Comparison of ENCODE assay signal across 8 mouse cellular contexts in genomic region chr8:126944781-126945691, GRCm38 (mm10). TPM values are rescaled to one million over a fixed set of nuclear protein-coding genes. Genes with fewer than 3 reads are reported as not detected.
A peak's percentile ranks its signal among the peaks of the same experiment; 100 is the strongest.
DNase-seq lines count a peak whose midpoint lies in the region; ATAC-seq and TF ChIP-seq lines count a peak whose summit lies in the region.

No protein-coding gene starts in this region.

- peak overlapping the region; percentile 24 for H3ac ChIP-seq in myocyte (ENCODE audit: control insufficient read depth, insufficient read length)

- H3K79me2 ChIP-seq in myocyte (ENCODE audit: control insufficient read depth, insufficient read depth) = peaks cover 55% of the 10 kb centered on the region

- peak overlapping the region; percentile 66 for H3K4me2 ChIP-seq in lung, embryonic 15.5 days
- peak overlapping the region; percentile 70 for H3K4me2 ChIP-seq in forebrain, embryonic 11.5 days (ENCODE audit: low read depth, low read length, severe bottlenecking)
- H3K4me2 ChIP-seq in intestine, embryonic 14.5 days (ENCODE audit: low read length) = peak overlapping the region; percentile 97
- H3K4me2 ChIP-seq in limb, embryonic 13.5 days (replicated peaks) = peak overlapping the region; percentile 90
- peak overlapping the region; percentile 85 for H3K4me2 ChIP-seq in myocyte (ENCODE audit: low read depth)
- H3K4me2 ChIP-seq in stomach, postnatal 0 days (replicated peaks; ENCODE audit: low read depth) = peak overlapping the region; percentile 82

- peak overlapping the region; percentile 76 for H3K4me3 ChIP-seq in lung, embryonic 15.5 days
- H3K4me3 ChIP-seq in forebrain, embryonic 11.5 days (ENCODE audit: low read depth, low read length) = peak overlapping the region; percentile 51
- H3K4me3 ChIP-seq in intestine, embryonic 14.5 days (ENCODE audit: low read depth, low read length) = peak overlapping the region; percentile 97
- H3K4me3 ChIP-seq in limb, embryonic 13.5 days = peak overlapping the region; percentile 81
- H3K4me3 ChIP-seq in myocyte = peak overlapping the region; percentile 96
- peak overlapping the region; percentile 79 for H3K4me3 ChIP-seq in stomach, postnatal 0 days (ENCODE audit: low read depth, low read length)

- TF ChIP-seq EP300 in stomach, postnatal 0 days (optimal IDR thresholded peaks at IDR 0.05) = no peak

- peak overlapping the region; percentile 81 for H3K9ac ChIP-seq in lung, embryonic 15.5 days
- peak overlapping the region; percentile 65 for H3K9ac ChIP-seq in forebrain, embryonic 11.5 days (ENCODE audit: low read length)
- H3K9ac ChIP-seq in intestine, embryonic 14.5 days (ENCODE audit: low read length) = peak overlapping the region; percentile 94
- H3K9ac ChIP-seq in limb, embryonic 13.5 days = peak overlapping the region; percentile 91
- peak overlapping the region; percentile 87 for H3K9ac ChIP-seq in stomach, postnatal 0 days (ENCODE audit: low read length)

- H3K36me3 ChIP-seq in lung, embryonic 15.5 days = peaks cover 19% of the 10 kb centered on the region
- peaks cover 2% of the 10 kb centered on the region; the same call in 1 of the 2 replicates for H3K36me3 ChIP-seq in forebrain, embryonic 11.5 days (ENCODE audit: control insufficient read depth, insufficient read depth, low read length)
- peaks cover 32% of the 10 kb centered on the region for H3K36me3 ChIP-seq in intestine, embryonic 14.5 days (ENCODE audit: control insufficient read depth, insufficient read depth, low read length)
- H3K36me3 ChIP-seq in limb, embryonic 13.5 days = peaks cover 17% of the 10 kb centered on the region
- H3K36me3 ChIP-seq in myocyte (ENCODE audit: control insufficient read depth, insufficient read depth) = peaks cover 21% of the 10 kb centered on the region
- H3K36me3 ChIP-seq in stomach, postnatal 0 days (ENCODE audit: control insufficient read depth, insufficient read depth, low read length) = no peaks in the 10 kb centered on the region

- ATAC-seq in lung, embryonic 15.5 days (ENCODE audit: borderline replicate concordance, extremely low read depth, low FRiP score, low TSS enrichment) = peak; percentile 76
- ATAC-seq in forebrain, embryonic 11.5 days (replicated peaks; ENCODE audit: low FRiP score) = peak; percentile 78
- peak; percentile 73 for ATAC-seq in intestine, embryonic 14.5 days (replicated peaks; ENCODE audit: low FRiP score, low TSS enrichment, low read depth)
- peak; percentile 75 for ATAC-seq in limb, embryonic 13.5 days (ENCODE audit: low FRiP score, low read depth)
- ATAC-seq in stomach, postnatal 0 days (ENCODE audit: low FRiP score, low TSS enrichment) = peak; percentile 68

- 1% methylated on average over 46 of the region's 46 CpGs for WGBS in lung, embryonic 15.5 days
- under 1% methylated on average over 44 of the region's 46 CpGs for WGBS in forebrain, embryonic 11.5 days
- WGBS in intestine, embryonic 14.5 days = under 1% methylated on average over 46 of the region's 46 CpGs
- WGBS in limb, embryonic 13.5 days = under 1% methylated on average over 46 of the region's 46 CpGs
- under 1% methylated on average over 36 of the region's 46 CpGs for WGBS in stomach, postnatal 0 days

- no peaks in the 10 kb centered on the region for H3K27me3 ChIP-seq in lung, embryonic 15.5 days
- no peaks in the 10 kb centered on the region for H3K27me3 ChIP-seq in forebrain, embryonic 11.5 days (ENCODE audit: control insufficient read depth, insufficient read depth, low read length)
- H3K27me3 ChIP-seq in intestine, embryonic 14.5 days (replicated peaks; ENCODE audit: control insufficient read depth, insufficient read depth, low read length) = no peaks in the 10 kb centered on the region
- H3K27me3 ChIP-seq in limb, embryonic 13.5 days = no peaks in the 10 kb centered on the region
- no peaks in the 10 kb centered on the region for H3K27me3 ChIP-seq in myocyte (ENCODE audit: control insufficient read depth, insufficient read depth, insufficient read length)
- no peaks in the 10 kb centered on the region for H3K27me3 ChIP-seq in stomach, postnatal 0 days (ENCODE audit: control insufficient read depth, insufficient read depth, low read length)

- no peak for TF ChIP-seq POLR2A in myocyte (IDR thresholded peaks at IDR 0.05; ENCODE audit: insufficient read length, low read depth)

- no peak for TF ChIP-seq CTCF in stomach, postnatal 0 days (IDR thresholded peaks at IDR 0.05; ENCODE audit: low read depth)

- peaks cover 22% of the 10 kb centered on the region for H3K4me1 ChIP-seq in lung, embryonic 15.5 days
- H3K4me1 ChIP-seq in forebrain, embryonic 11.5 days (replicated peaks; ENCODE audit: control insufficient read depth, insufficient read depth, low read length) = peaks cover 6% of the 10 kb centered on the region
- H3K4me1 ChIP-seq in intestine, embryonic 14.5 days (replicated peaks; ENCODE audit: control insufficient read depth, insufficient read depth, low read length) = peaks cover 15% of the 10 kb centered on the region
- H3K4me1 ChIP-seq in limb, embryonic 13.5 days = peaks cover 30% of the 10 kb centered on the region
- H3K4me1 ChIP-seq in stomach, postnatal 0 days (replicated peaks; ENCODE audit: control insufficient read depth, insufficient read depth) = 0 out of 2 replicates have a peak, but pooled peaks cover 3% of the 10 kb centered on the region

- peak overlapping the region; percentile 88 for H3K27ac ChIP-seq in lung, embryonic 15.5 days
- peak overlapping the region; percentile 52; the same call in 1 of the 2 replicates for H3K27ac ChIP-seq in forebrain, embryonic 11.5 days (ENCODE audit: low read depth, low read length)
- peak overlapping the region; percentile 90 for H3K27ac ChIP-seq in intestine, embryonic 14.5 days (ENCODE audit: low read depth)
- peak overlapping the region; percentile 89 for H3K27ac ChIP-seq in limb, embryonic 13.5 days
- H3K27ac ChIP-seq in stomach, postnatal 0 days (replicated peaks) = peak overlapping the region; percentile 92

- no peak for DNase-seq in lung, postnatal 14 days
- DNase-seq in c-Kit-positive CD71-negative TER-119-negative erythroid progenitor cells, embryonic 14.5 days (ENCODE audit: low read depth) = peak; percentile 39
- DNase-seq in forebrain, embryonic 11.5 days (ENCODE audit: low spot score) = peak; percentile 84
- peak; percentile 81 for DNase-seq in intestine, embryonic 14.5 days (ENCODE audit: low spot score)
- DNase-seq in stomach, postnatal 0 days (ENCODE audit: low spot score) = peak; percentile 63

- no peaks in the 10 kb centered on the region for H3K9me3 ChIP-seq in lung, embryonic 15.5 days
- no peaks in the 10 kb centered on the region for H3K9me3 ChIP-seq in forebrain, embryonic 11.5 days (ENCODE audit: control insufficient read depth, low read length)
- no peaks in the 10 kb centered on the region for H3K9me3 ChIP-seq in intestine, embryonic 14.5 days (ENCODE audit: control insufficient read depth, low read length)
- H3K9me3 ChIP-seq in limb, embryonic 13.5 days = no peaks in the 10 kb centered on the region
- H3K9me3 ChIP-seq in stomach, postnatal 0 days (ENCODE audit: control insufficient read depth, low read length) = no peaks in the 10 kb centered on the region

TF ChIP-seq in myocyte, 11 proteins besides CTCF, POLR2A, EP300 and RAD21:
- TF ChIP-seq USF1 (IDR thresholded peaks at IDR 0.05; ENCODE audit: low read depth) (peak; percentile 25), SRF (IDR thresholded peaks at IDR 0.05; ENCODE audit: control insufficient read depth, insufficient read length, low read depth) (no peak), TCF12 (IDR thresholded peaks at IDR 0.05; ENCODE audit: insufficient read depth, poor library complexity, severe bottlenecking) (no peak), MYOD1 (IDR thresholded peaks at IDR 0.05; ENCODE audit: control insufficient read depth in 1 of 3, insufficient read length in 2 of 3, low read depth in 2 of 3) (no peak), E2F4 (IDR thresholded peaks at IDR 0.05; ENCODE audit: insufficient read depth) (no peak)
TF ChIP-seq in myocyte: peak in this region for 1.

RNA-seq across cellular contexts. Expression of gene Tomm20, which starts 0.6 kb away (rescaled TPM):
- polyA plus RNA-seq in lung, embryonic 15.5 days (2015; fragmentation: Nextera tagmentation; extraction: Ambion mirVana) = 208 TPM in 2 replicates
- polyA plus RNA-seq in forebrain, embryonic 11.5 days (2014; fragmentation: Nextera tagmentation; extraction: Ambion mirVana) = 219 and 231 TPM in 2 replicates
- polyA plus RNA-seq in intestine, embryonic 14.5 days (2014; fragmentation: Nextera tagmentation; extraction: Ambion mirVana) = 297 TPM in 2 replicates
- 208 and 214 TPM in 2 replicates for polyA plus RNA-seq in limb, embryonic 13.5 days (2015; fragmentation: Nextera tagmentation; extraction: Ambion mirVana)
- polyA plus RNA-seq in myocyte (2012; fragmentation: generic; extraction: Trizol) = 327 TPM
- polyA plus RNA-seq in stomach, postnatal 0 days (2015; fragmentation: Nextera tagmentation; extraction: Ambion mirVana) = 158 and 175 TPM in 2 replicates

RNA-seq across cellular contexts. Expression of gene Rbm34, which starts 25.8 kb away (rescaled TPM):
- 22.7 and 23.2 TPM in 2 replicates for polyA plus RNA-seq in lung, embryonic 15.5 days (2015; fragmentation: Nextera tagmentation; extraction: Ambion mirVana)
- 29.8 and 31.1 TPM in 2 replicates for polyA plus RNA-seq in forebrain, embryonic 11.5 days (2014; fragmentation: Nextera tagmentation; extraction: Ambion mirVana)
- polyA plus RNA-seq in intestine, embryonic 14.5 days (2014; fragmentation: Nextera tagmentation; extraction: Ambion mirVana) = 26.5 and 26.6 TPM in 2 replicates
- 26.6 and 29.3 TPM in 2 replicates for polyA plus RNA-seq in limb, embryonic 13.5 days (2015; fragmentation: Nextera tagmentation; extraction: Ambion mirVana)
- polyA plus RNA-seq in myocyte (2012; fragmentation: generic; extraction: Trizol) = 4.9 TPM
- polyA plus RNA-seq in stomach, postnatal 0 days (2015; fragmentation: Nextera tagmentation; extraction: Ambion mirVana) = 18.4 and 19.5 TPM in 2 replicates
